Mouse (Mus musculus): ENCODE measurements around the gene Lst1.

Lst1 gene

DNA sequence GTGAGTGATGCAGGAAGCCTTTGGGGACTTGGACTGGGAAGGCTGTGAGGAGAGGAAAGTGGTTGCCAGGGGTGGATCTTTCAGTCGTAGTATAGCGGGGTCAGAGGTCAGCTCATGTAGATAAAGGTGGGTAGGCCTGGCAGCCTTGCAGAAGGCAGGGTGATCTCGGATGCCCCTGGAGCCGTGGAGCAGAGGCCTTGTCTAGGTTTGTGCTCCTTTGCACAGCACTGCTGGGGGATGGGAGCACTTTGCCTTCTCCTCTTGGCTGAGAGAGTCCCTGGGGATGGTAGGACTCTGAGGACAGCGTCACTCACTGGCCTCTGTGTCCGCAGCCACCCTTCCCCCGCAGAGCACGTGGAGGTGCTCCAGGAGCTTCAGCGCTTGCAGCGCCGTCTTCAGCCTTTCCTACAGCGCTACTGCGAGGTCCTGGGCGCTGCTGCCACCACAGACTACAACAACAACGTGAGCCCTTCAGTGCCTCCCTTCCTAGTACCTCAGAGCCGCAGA, 47.7 kb downstream of the Lst1 start:
- TF ChIP-seq GATA4 (IDR thresholded peaks at IDR 0.05; ENCODE audit: insufficient replicate concordance, low read length) = no peak

DNA sequence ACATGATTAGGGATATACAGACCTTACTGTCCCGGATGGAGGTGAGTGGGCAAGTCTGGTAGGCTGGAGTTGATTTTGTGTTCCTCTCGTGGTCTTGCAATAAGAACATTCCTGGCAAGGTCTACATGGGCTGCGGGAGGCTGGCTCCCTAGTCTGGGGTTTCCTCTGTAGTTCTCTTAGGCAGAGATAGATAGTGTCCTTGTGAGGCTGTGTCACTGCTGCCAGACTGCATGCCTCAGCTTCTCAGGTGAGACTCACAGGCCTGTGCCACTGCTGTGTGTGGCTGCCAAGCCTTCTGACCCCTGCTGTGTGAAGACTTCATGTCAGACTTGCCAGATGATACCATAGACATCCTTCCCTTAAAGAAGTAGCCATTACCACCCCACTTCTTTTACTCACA, 49.0 kb downstream of the Lst1 start:
- TF ChIP-seq GATA4 (IDR thresholded peaks at IDR 0.05; ENCODE audit: insufficient replicate concordance, low read length) = no peak

DNA sequence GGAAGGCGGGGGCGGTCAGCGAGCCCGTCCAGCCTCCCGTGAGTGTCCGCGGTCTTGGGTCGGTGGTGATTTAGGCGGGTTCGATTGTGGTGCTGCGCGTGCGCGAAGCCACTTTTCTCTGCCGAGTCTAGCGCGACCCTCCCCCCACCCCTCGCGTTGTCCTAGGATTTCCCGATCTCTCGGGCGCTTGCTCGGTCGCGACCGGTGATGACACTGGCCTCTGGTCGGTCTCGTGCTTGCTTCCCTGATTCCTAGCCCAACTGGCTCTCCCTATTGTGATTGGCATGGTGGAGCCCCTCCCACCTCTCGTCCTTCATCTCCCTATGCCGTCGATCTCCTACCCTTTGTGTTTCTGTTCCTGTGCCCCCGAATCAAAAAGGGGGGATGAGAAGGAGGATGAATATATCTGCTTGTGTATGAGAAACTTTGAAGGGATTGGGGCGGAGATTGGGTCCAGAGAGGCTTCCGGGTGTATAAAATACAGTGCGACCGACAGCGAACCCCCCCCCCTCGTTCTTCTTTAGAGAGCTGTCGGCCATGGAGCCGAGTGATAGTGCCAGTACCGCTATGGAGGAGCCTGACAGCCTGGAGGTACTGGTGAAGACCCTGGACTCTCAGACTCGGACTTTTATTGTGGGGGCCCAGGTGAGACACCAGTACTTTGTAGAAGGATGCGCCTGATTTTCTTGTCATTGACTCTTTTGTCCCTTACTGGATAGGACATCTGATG, 52.5 kb downstream of the Lst1 start:
- no peak for TF ChIP-seq GATA4 (IDR thresholded peaks at IDR 0.05; ENCODE audit: insufficient replicate concordance, low read length)

All from liver, adult (tissue).